8 mouse cellular contexts compared by ENCODE assay signal in the genomic region with DNA sequence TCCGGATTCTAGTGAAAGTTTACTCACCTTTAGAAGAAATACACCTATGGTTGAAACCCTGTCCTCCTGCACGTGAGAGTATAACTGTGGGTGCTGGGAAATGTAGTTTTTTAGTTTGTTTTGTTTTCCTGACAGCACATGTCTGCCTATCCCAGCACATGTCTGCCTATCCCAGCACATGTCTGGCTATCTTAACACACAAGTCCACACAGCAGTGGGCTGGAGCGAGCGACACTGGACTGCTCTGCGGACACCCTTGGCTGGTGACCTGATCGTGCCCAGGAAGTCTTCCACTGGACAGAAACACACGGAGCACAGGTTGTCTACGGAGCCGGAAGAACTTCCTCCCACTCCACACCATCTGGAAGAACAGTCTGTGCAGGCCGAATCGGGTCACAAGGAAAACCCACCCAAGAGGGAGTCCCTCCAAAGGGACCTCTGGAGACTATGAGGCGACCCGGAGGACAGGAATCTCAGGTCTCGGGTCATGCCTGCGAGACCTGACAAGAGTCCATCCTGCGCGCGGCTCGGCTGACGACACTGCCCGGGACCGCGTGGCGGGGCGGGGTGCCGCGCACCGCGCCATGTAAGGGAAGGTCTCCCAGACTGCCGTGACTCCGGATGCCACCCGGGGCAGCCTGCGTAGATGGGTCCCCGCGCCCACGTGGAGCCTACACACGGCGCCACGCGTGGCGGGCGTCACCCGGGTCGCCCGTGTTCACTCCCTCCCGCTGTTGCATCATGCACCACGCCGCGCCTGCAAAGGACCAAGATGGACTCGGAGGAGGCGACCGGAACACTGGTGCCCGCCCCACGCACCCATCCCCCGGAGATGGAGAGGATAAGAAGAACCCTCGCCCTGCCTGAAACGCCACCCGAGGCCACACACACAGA. TPM values are rescaled to one million over a fixed set of nuclear protein-coding genes. Genes with fewer than 3 reads are reported as not detected.
DNase-seq lines count a peak whose midpoint lies in the region; ATAC-seq and TF ChIP-seq lines count a peak whose summit lies in the region.

No protein-coding gene starts in this region.

- DNase-seq in adrenal gland, adult 18-20 months (ENCODE audit: low spot score in 2 of 2): peak; percentile 49 to 52
- peak; percentile 72 for DNase-seq in embryonic facial prominence, embryonic 14.5 days (ENCODE audit: low spot score)
- peak; percentile 42 for DNase-seq in heart, postnatal 0 days (ENCODE audit: low spot score)
- peak; percentile 24 to 35 for DNase-seq in layer of hippocampus, adult 2 months (ENCODE audit: low spot score in 2 of 2)
- peak; percentile 53 for DNase-seq in lung, postnatal 10 days
- DNase-seq in retina, postnatal 1 day: peak; percentile 46
- peak; percentile 57 for DNase-seq in urinary bladder, postnatal 25 days (ENCODE audit: low spot score)

- no peak for TF ChIP-seq EP300 in heart, postnatal 0 days (IDR thresholded peaks at IDR 0.05; ENCODE audit: low read depth)

- no peak for TF ChIP-seq CTCF in heart, postnatal 0 days (IDR thresholded peaks at IDR 0.05; ENCODE audit: low read depth)
- TF ChIP-seq CTCF in layer of hippocampus, adult 2 months (conservative IDR thresholded peaks at IDR 0.05): no peak

- peaks cover 4% of the 10 kb centered on the region; the same call in 1 of the 2 replicates for H3K4me1 ChIP-seq in embryonic facial prominence, embryonic 14.5 days (ENCODE audit: control insufficient read depth, insufficient read depth, low read length)
- no peaks in the 10 kb centered on the region; the same call in 1 of the 2 replicates for H3K4me1 ChIP-seq in heart, postnatal 0 days (ENCODE audit: control insufficient read depth, insufficient read depth)

- 5% methylated on average over 39 of the region's 58 CpGs for WGBS in embryonic facial prominence, embryonic 14.5 days
- 1% methylated on average over 58 of the region's 58 CpGs for WGBS in heart, postnatal 0 days

- H3K9ac ChIP-seq in embryonic facial prominence, embryonic 14.5 days (ENCODE audit: low read depth, low read length): peak overlapping the region; percentile 79
- H3K9ac ChIP-seq in heart, postnatal 0 days (replicated peaks; ENCODE audit: low read depth, low read length): peak overlapping the region; percentile 63

- peak overlapping the region; percentile 66; the same call in 1 of the 2 replicates for H3K27ac ChIP-seq in embryonic facial prominence, embryonic 14.5 days (replicated peaks; ENCODE audit: low read depth, low read length)
- peak overlapping the region; percentile 69 for H3K27ac ChIP-seq in heart, postnatal 0 days (ENCODE audit: low read depth)
- H3K27ac ChIP-seq in layer of hippocampus, adult 2 months: peak overlapping the region; percentile 83

- no peaks in the 10 kb centered on the region for H3K9me3 ChIP-seq in embryonic facial prominence, embryonic 14.5 days (ENCODE audit: control insufficient read depth, low read length)
- H3K9me3 ChIP-seq in heart, postnatal 0 days (replicated peaks; ENCODE audit: control insufficient read depth, low read length): no peaks in the 10 kb centered on the region

- peak overlapping the region; percentile 70 for H3K4me3 ChIP-seq in embryonic facial prominence, embryonic 14.5 days (ENCODE audit: low read depth, low read length)
- peak overlapping the region; percentile 72 for H3K4me3 ChIP-seq in heart, postnatal 0 days (ENCODE audit: low read depth, low read length)
- H3K4me3 ChIP-seq in layer of hippocampus, adult 2 months: peak overlapping the region; percentile 89

- peak; percentile 61 for ATAC-seq in CD4-positive, CD25-positive, alpha-beta regulatory T cell, adult 4 months
- ATAC-seq in embryonic facial prominence, embryonic 14.5 days (ENCODE audit: low read depth): peak; percentile 62
- peak; percentile 82 for ATAC-seq in heart, postnatal 0 days (ENCODE audit: insufficient read depth, low read depth)

- H3K36me3 ChIP-seq in embryonic facial prominence, embryonic 14.5 days (ENCODE audit: control insufficient read depth, insufficient read depth, low read length): 0 out of 2 replicates have a peak, but pooled peaks cover 3% of the 10 kb centered on the region
- 0 out of 2 replicates have a peak, but pooled peaks cover 6% of the 10 kb centered on the region for H3K36me3 ChIP-seq in heart, postnatal 0 days (replicated peaks; ENCODE audit: control insufficient read depth, insufficient read depth, low read length)

- no peaks in the 10 kb centered on the region for H3K27me3 ChIP-seq in embryonic facial prominence, embryonic 14.5 days (replicated peaks; ENCODE audit: control insufficient read depth, insufficient read depth, low read length)
- no peaks in the 10 kb centered on the region for H3K27me3 ChIP-seq in heart, postnatal 0 days (ENCODE audit: control insufficient read depth, insufficient read depth, low read length)

- peak overlapping the region; percentile 98 for H3K4me2 ChIP-seq in embryonic facial prominence, embryonic 14.5 days (ENCODE audit: low read depth, low read length)
- H3K4me2 ChIP-seq in heart, postnatal 0 days (ENCODE audit: low read depth, low read length): peak overlapping the region; percentile 95

RNA-seq across cellular contexts. Expression of a gene that starts 0.7 kb away (rescaled TPM):
- polyA plus RNA-seq in CD4-positive, CD25-positive, alpha-beta regulatory T cell, adult 4 months (2017; shearing (Covaris generic)): 10 to 100 TPM; 13.2 to 19.0 TPM
- total RNA-seq in adrenal gland, adult 18-20 months (2021): 10 to 100 TPM; 87.0 to 94.9 TPM
- polyA plus RNA-seq in embryonic facial prominence, embryonic 14.5 days (2014; fragmentation: Nextera tagmentation; extraction: Ambion mirVana): 22.5 and 22.6 TPM in 2 replicates
- total RNA-seq in heart, postnatal 0 days (2014; rRNA removed; ENCODE audit: low replicate concordance): 21.0 and 31.0 TPM in 2 replicates
- polyA plus RNA-seq in heart, postnatal 0 days (2015; fragmentation: Nextera tagmentation; extraction: Ambion mirVana): 7.7 and 13.2 TPM in 2 replicates
- 10 to 100 TPM; 24.4 to 25.9 TPM for total RNA-seq in layer of hippocampus, adult 2 months (2021)

Comparison
In these comparisons a context has a peak if more than half of its experiments do, and no peak if none do; other contexts are left out.
1. Peak in every context shown above with its lines: DNase-seq, ATAC-seq, H3K4me3 ChIP-seq and H3K27ac ChIP-seq.